Mouse (Mus musculus) G1E (cell line): ENCODE data around the gene Plch2. TPM values are rescaled to one million over a fixed set of nuclear protein-coding genes. Genes with fewer than 3 reads are reported as not detected.
A peak's percentile ranks its signal among the peaks of the same experiment; 100 is the strongest.

ENCODE experiments used
- ATAC-seq: 2 replicates; pipeline ENCODE4 v1.8.0; 2016; ENCODE audit warnings: mild to moderate bottlenecking; ENCODE audit not compliant: insufficient number of reproducible peaks, poor library complexity, low FRiP score, severe bottlenecking; ENCODE audit errors: extremely low read depth
- DNase-seq: peaks from one replicate; pipeline ENCODE4 v3.0.0; 2012; ENCODE audit warnings: low spot score
- H3K27me3 ChIP-seq: 2 replicates; pipeline ENCODE4 v1.6.1; 2012; ENCODE audit warnings: mild to moderate bottlenecking, low read length, inconsistent platforms; ENCODE audit not compliant: insufficient read depth
- H3K36me3 ChIP-seq: replicated peaks from 2 replicates; pipeline ENCODE3; 2012; ENCODE audit warnings: mild to moderate bottlenecking, inconsistent platforms
- H3K4me1 ChIP-seq: 2 replicates; pipeline ENCODE4 v1.6.1; 2012; ENCODE audit warnings: low read depth, low read length, inconsistent platforms, mixed read lengths; ENCODE audit not compliant: insufficient read depth
- H3K4me3 ChIP-seq: 2 replicates; pipeline ENCODE4 v1.5.1; 2012; ENCODE audit warnings: low read depth, mild to moderate bottlenecking, inconsistent platforms, low read length, moderate library complexity, mixed read lengths
- H3K9me3 ChIP-seq: replicated peaks from 2 replicates; pipeline ENCODE4 v1.6.1; 2012; ENCODE audit warnings: inconsistent platforms
- CTCF ChIP-seq: IDR thresholded peaks from 2 replicates; pipeline ENCODE4 v1.5.1; 2012; ENCODE audit warnings: low read depth, low read length, inconsistent platforms, mixed read lengths
- GATA1 ChIP-seq: IDR thresholded peaks from 2 replicates; pipeline ENCODE4 v1.6.1; 2012; ENCODE audit warnings: borderline replicate concordance, low read length, inconsistent platforms, mixed read lengths
- GATA2 ChIP-seq: IDR thresholded peaks from 2 replicates; pipeline ENCODE4 v1.6.1; 2012; ENCODE audit warnings: low read depth, low read length, inconsistent platforms, borderline replicate concordance
- POLR2AphosphoS5 ChIP-seq: IDR thresholded peaks from 2 replicates; pipeline ENCODE4 v1.6.1; 2012; ENCODE audit warnings: low read depth, low read length, inconsistent platforms; ENCODE audit not compliant: insufficient replicate concordance
- TAL1 ChIP-seq: conservative IDR thresholded peaks from 2 replicates; pipeline ENCODE4 v1.6.1; 2012; ENCODE audit warnings: low read depth, low read length, inconsistent platforms, mixed read lengths
- polyA plus RNA-seq: library from polyadenylated mRNA; stranded (reverse); fragments of >175 nt; gene quantifications from 2 replicates; pipeline ENCODE4 v1.2.3, GENCODE M21; 2012
- total RNA-seq, 2 experiments: library from RNA; stranded (forward) in 1 of 2; stranded (reverse) in 1 of 2; fragments of 200-1000 nt in 1 of 2; fragments of >200 nt in 1 of 2; fragmentation: Nextera tagmentation in 1 of 2; gene quantifications; 2 replicates each; pipeline ENCODE4 v1.2.3; 2014 to 2017

Gene Plch2
- total RNA-seq (2014; fragmentation: Nextera tagmentation) (1.5 TPM in 2 replicates), total RNA-seq (2017) (0.22 and 0.35 TPM in 2 replicates), polyA plus RNA-seq (0.54 and 0.61 TPM in 2 replicates)

- H3K9me3 ChIP-seq = no peaks in the 10 kb centered on the region
- no peaks in the 10 kb centered on the region for H3K36me3 ChIP-seq
- no peak for DNase-seq
- no peak for ATAC-seq
- no peak within 1 kb of the TSS for H3K4me3 ChIP-seq
- TF ChIP-seq CTCF = no peak
- TF ChIP-seq TAL1 = no peak
- no peak for TF ChIP-seq GATA1
- no peak for TF ChIP-seq GATA2
- no peak for TF ChIP-seq POLR2AphosphoS5
- H3K4me1 ChIP-seq = peaks cover 16% of the 10 kb centered on the region
- peaks cover 61% of the 10 kb centered on the region for H3K27me3 ChIP-seq
Observed at GRCm38 (mm10) chr4:155056724-155057123, at the start of gene Plch2. Plch2 (minus strand) TSS chr4:155056784.

GRCm38 (mm10) chr4:155098572-155098971 is 42.0 kb upstream of the Plch2 start:
- H3K9me3 ChIP-seq = no peaks in the 10 kb centered on the region
- DNase-seq (no peak), ATAC-seq (no peak)
- no peak overlapping the region for H3K4me3 ChIP-seq
- H3K4me1 ChIP-seq = peaks cover 26% of the 10 kb centered on the region
- H3K27me3 ChIP-seq = peaks cover 54% of the 10 kb centered on the region
- H3K36me3 ChIP-seq = peaks cover 19% of the 10 kb centered on the region
- no peak for TF ChIP-seq CTCF
- no peak for TF ChIP-seq TAL1
- no peak for TF ChIP-seq POLR2AphosphoS5
- TF ChIP-seq GATA2 = no peak
- no peak for TF ChIP-seq GATA1

GRCm38 (mm10) chr4:155097452-155097851 is 40.9 kb upstream of the Plch2 start:
- Histone ChIP-seq H3K9me3 (no peaks in the 10 kb centered on the region), H3K4me3 (no peak overlapping the region), H3K4me1 (peaks cover 26% of the 10 kb centered on the region), H3K27me3 (peaks cover 54% of the 10 kb centered on the region), H3K36me3 (peaks cover 30% of the 10 kb centered on the region)
- ATAC-seq (no peak), DNase-seq (no peak)
- TF ChIP-seq TAL1 (no peak), POLR2AphosphoS5 (no peak), CTCF (no peak), GATA1 (no peak), GATA2 (no peak)

GRCm38 (mm10) chr4:155095967-155096366 is 39.4 kb upstream of the Plch2 start:
- TF ChIP-seq CTCF = no peak
- no peak for TF ChIP-seq POLR2AphosphoS5
- no peak for TF ChIP-seq TAL1
- TF ChIP-seq GATA2 = no peak
- no peak for TF ChIP-seq GATA1
- Histone ChIP-seq H3K9me3 (no peaks in the 10 kb centered on the region), H3K27me3 (peaks cover 44% of the 10 kb centered on the region), H3K4me1 (peaks cover 25% of the 10 kb centered on the region), H3K36me3 (peaks cover 43% of the 10 kb centered on the region), H3K4me3 (no peak overlapping the region)
- no peak for ATAC-seq
- DNase-seq = no peak

- Histone ChIP-seq H3K4me1 (peaks cover 26% of the 10 kb centered on the region), H3K27me3 (peaks cover 42% of the 10 kb centered on the region), H3K9me3 (no peaks in the 10 kb centered on the region), H3K4me3 (no peak overlapping the region), H3K36me3 (peaks cover 49% of the 10 kb centered on the region)
- TF ChIP-seq GATA1 = no peak
- peak; percentile 86 for TF ChIP-seq CTCF
- ATAC-seq (peak; percentile 65), DNase-seq (peak; percentile 80)
Observed at GRCm38 (mm10) chr4:155095238-155095900, 38.8 kb upstream of the Plch2 start.

- ATAC-seq (0 out of 2 replicates have a peak, but pooled peaks have one; percentile 51), DNase-seq (peak; percentile 66)
- H3K4me1 ChIP-seq = peaks cover 23% of the 10 kb centered on the region
- no peaks in the 10 kb centered on the region for H3K9me3 ChIP-seq
- H3K36me3 ChIP-seq = peaks cover 56% of the 10 kb centered on the region
- no peak overlapping the region for H3K4me3 ChIP-seq
- TF ChIP-seq CTCF = peak; percentile 92
- TF ChIP-seq GATA2 = no peak
- peaks cover 35% of the 10 kb centered on the region for H3K27me3 ChIP-seq
Observed at GRCm38 (mm10) chr4:155094565-155094964, 38.0 kb upstream of the Plch2 start.

- H3K4me1 ChIP-seq = peaks cover 25% of the 10 kb centered on the region
- ATAC-seq = no peak
Observed at GRCm38 (mm10) chr4:155093431-155094149, 37.0 kb upstream of the Plch2 start.

More at GRCm38 (mm10) chr4:155093431-155094149, 37.0 kb upstream of the Plch2 start:
- H3K4me3 ChIP-seq = no peak overlapping the region
- peaks cover 65% of the 10 kb centered on the region for H3K36me3 ChIP-seq
- no peak for DNase-seq
- peaks cover 27% of the 10 kb centered on the region for H3K27me3 ChIP-seq
- TF ChIP-seq POLR2AphosphoS5 (no peak), TAL1 (no peak), CTCF (no peak), GATA1 (no peak), GATA2 (no peak)
- no peaks in the 10 kb centered on the region for H3K9me3 ChIP-seq
